Mouse (Mus musculus) embryonic facial prominence, embryonic 11.5 days (tissue): ENCODE measurements around the gene Mef2a. TPM values are rescaled to one million over a fixed set of nuclear protein-coding genes. Genes with fewer than 3 reads are reported as not detected.

Experiments used
- ATAC-seq: fragments of 200-750 bp; cut with Nextera tagmentation; replicated peaks from 2 replicates; pipeline ENCODE4 v1.8.0; 2017; ENCODE audit warnings: low read depth; ENCODE audit not compliant: insufficient number of reproducible peaks, low FRiP score, low TSS enrichment
- DNase-seq: peaks from one replicate; pipeline ENCODE4 v3.0.0-alpha.2; 2015; ENCODE audit warnings: low spot score
- H3K27ac ChIP-seq: fragments of 300-500 bp; sonication (generic); replicated peaks from 2 replicates; pipeline ENCODE4 v1.5.1; 2014; ENCODE audit warnings: mild to moderate bottlenecking, low read depth, low read length, control low read depth
- H3K27me3 ChIP-seq: fragments of 300-500 bp; sonication (generic); 2 replicates; pipeline ENCODE4 v1.6.1; 2014; ENCODE audit warnings: mild to moderate bottlenecking, low read length, moderate library complexity, mixed read lengths; ENCODE audit not compliant: control insufficient read depth, insufficient read depth
- H3K36me3 ChIP-seq: fragments of 300-500 bp; sonication (generic); replicated peaks from 2 replicates; pipeline ENCODE4 v1.6.1; 2014; ENCODE audit warnings: low read depth, mild to moderate bottlenecking, low read length, moderate library complexity, mixed read lengths; ENCODE audit not compliant: control insufficient read depth, insufficient read depth
- H3K4me1 ChIP-seq: fragments of 300-500 bp; sonication (generic); 2 replicates; pipeline ENCODE4 v1.6.1; 2014; ENCODE audit warnings: low read length, mixed read lengths; ENCODE audit not compliant: control insufficient read depth, insufficient read depth
- H3K4me2 ChIP-seq: fragments of 300-500 bp; sonication (generic); 2 replicates; pipeline ENCODE4 v1.6.1; 2014; ENCODE audit warnings: low read depth, mild to moderate bottlenecking, control low read depth, low read length, moderate library complexity
- H3K4me3 ChIP-seq: fragments of 300-500 bp; sonication (generic); 2 replicates; pipeline ENCODE4 v1.5.1; 2014; ENCODE audit warnings: low read depth, low read length, control low read depth
- H3K9ac ChIP-seq: fragments of 300-500 bp; sonication (generic); replicated peaks from 2 replicates; pipeline ENCODE4 v1.6.1; 2014; ENCODE audit warnings: mild to moderate bottlenecking, control low read depth, low read length
- H3K9me3 ChIP-seq: fragments of 300-500 bp; sonication (generic); replicated peaks from 2 replicates; pipeline ENCODE4 v1.6.1; 2016; ENCODE audit warnings: mild to moderate bottlenecking, low read length, inconsistent platforms, mixed read lengths; ENCODE audit not compliant: control insufficient read depth
- WGBS: fragments of 180-500 bp; shearing (Covaris S2); extraction: QIAGEN DNeasy Blood & Tissue Kit; methylation state at CpG from one replicate; pipeline ENCODE4 v1.1.7; 2014; 5-methylcytosine and 5-hydroxymethylcytosine counted together
- polyA plus RNA-seq: library from polyadenylated mRNA; unstranded; fragments of >200 nt; fragmentation: Nextera tagmentation; extraction: Ambion mirVana; gene quantifications from 2 replicates; pipeline ENCODE4 v1.2.1, GENCODE M21; 2014

Mef2a gene
- polyA plus RNA-seq, 1 experiment from 2014 or later: 29.4 TPM

GRCm38 (mm10) chr7:67241969-67242368 is 130.7 kb downstream of the Mef2a start:
- Histone ChIP-seq H3K27me3 (no peaks in the 10 kb centered on the region), H3K4me1 (no peaks in the 10 kb centered on the region), H3K4me2 (no peak overlapping the region), H3K9ac (no peak overlapping the region), H3K9me3 (no peaks in the 10 kb centered on the region), H3K36me3 (no peaks in the 10 kb centered on the region), H3K4me3 (no peak overlapping the region), H3K27ac (no peak overlapping the region)
- DNase-seq (no peak), ATAC-seq (no peak)
- WGBS: 92% methylated on average over 3 of the region's 3 CpGs

GRCm38 (mm10) chr7:67237752-67238151 is 134.9 kb downstream of the Mef2a start:
- Histone ChIP-seq H3K27me3 (no peaks in the 10 kb centered on the region), H3K4me1 (no peaks in the 10 kb centered on the region), H3K4me2 (no peak overlapping the region), H3K9ac (no peak overlapping the region), H3K9me3 (no peaks in the 10 kb centered on the region), H3K27ac (no peak overlapping the region), H3K36me3 (no peaks in the 10 kb centered on the region; the same call in none of the 2 replicates), H3K4me3 (no peak overlapping the region)
- DNase-seq: no peak
- no peak for ATAC-seq
- 90% methylated on average over 2 of the region's 2 CpGs for WGBS

- Histone ChIP-seq H3K27me3 (no peaks in the 10 kb centered on the region), H3K9ac (no peak overlapping the region), H3K27ac (no peak overlapping the region), H3K4me3 (no peak overlapping the region), H3K36me3 (no peaks in the 10 kb centered on the region; the same call in none of the 2 replicates), H3K4me2 (no peak overlapping the region), H3K4me1 (no peaks in the 10 kb centered on the region), H3K9me3 (no peaks in the 10 kb centered on the region)
- no peak for DNase-seq
- WGBS: 84% methylated on average over 2 of the region's 2 CpGs
- ATAC-seq: no peak
Observed at GRCm38 (mm10) chr7:67236351-67236750, 136.3 kb downstream of the Mef2a start.

- H3K36me3 ChIP-seq: no peaks in the 10 kb centered on the region; the same call in none of the 2 replicates
Observed at GRCm38 (mm10) chr7:67234797-67235196, 137.9 kb downstream of the Mef2a start.

GRCm38 (mm10) chr7:67232504-67232903 is 140.2 kb downstream of the Mef2a start:
- DNase-seq: no peak
- Histone ChIP-seq H3K9me3 (no peaks in the 10 kb centered on the region), H3K27ac (no peak overlapping the region), H3K36me3 (no peaks in the 10 kb centered on the region; the same call in none of the 2 replicates), H3K9ac (no peak overlapping the region), H3K4me1 (no peaks in the 10 kb centered on the region), H3K4me2 (no peak overlapping the region), H3K27me3 (no peaks in the 10 kb centered on the region), H3K4me3 (no peak overlapping the region)
- 94% methylated on average over 14 of the region's 14 CpGs for WGBS
- no peak for ATAC-seq

More at GRCm38 (mm10) chr7:67234797-67235196, 137.9 kb downstream of the Mef2a start:
- WGBS: 79% methylated on average over 8 of the region's 8 CpGs
- H3K4me1 ChIP-seq: no peaks in the 10 kb centered on the region
- no peak for DNase-seq
- H3K9me3 ChIP-seq: no peaks in the 10 kb centered on the region
- no peak overlapping the region for H3K4me3 ChIP-seq
- H3K9ac ChIP-seq: no peak overlapping the region
- H3K27ac ChIP-seq: no peak overlapping the region
- no peaks in the 10 kb centered on the region for H3K27me3 ChIP-seq
- no peak overlapping the region for H3K4me2 ChIP-seq
- ATAC-seq: no peak

GRCm38 (mm10) chr7:67230640-67231140 is 142.0 kb downstream of the Mef2a start:
- Histone ChIP-seq H3K4me1 (no peaks in the 10 kb centered on the region), H3K4me2 (no peak overlapping the region), H3K27me3 (no peaks in the 10 kb centered on the region), H3K36me3 (no peaks in the 10 kb centered on the region; the same call in none of the 2 replicates), H3K4me3 (no peak overlapping the region), H3K9me3 (no peaks in the 10 kb centered on the region), H3K27ac (no peak overlapping the region), H3K9ac (no peak overlapping the region)
- no peak for DNase-seq
- 82% methylated on average over 3 of the region's 3 CpGs for WGBS
- no peak for ATAC-seq

- no peaks in the 10 kb centered on the region for H3K27me3 ChIP-seq
- no peak overlapping the region for H3K27ac ChIP-seq
- no peak overlapping the region for H3K9ac ChIP-seq
- H3K4me3 ChIP-seq: no peak overlapping the region
- H3K4me2 ChIP-seq: no peak overlapping the region
- H3K9me3 ChIP-seq: no peaks in the 10 kb centered on the region
- H3K36me3 ChIP-seq: no peaks in the 10 kb centered on the region; the same call in none of the 2 replicates
- DNase-seq (no peak), ATAC-seq (no peak)
- no peaks in the 10 kb centered on the region for H3K4me1 ChIP-seq
- 91% methylated on average over 3 of the region's 3 CpGs for WGBS
Observed at GRCm38 (mm10) chr7:67230221-67230620, 142.4 kb downstream of the Mef2a start.

- no peak for DNase-seq
- Histone ChIP-seq H3K27ac (no peak overlapping the region), H3K9me3 (no peaks in the 10 kb centered on the region), H3K27me3 (no peaks in the 10 kb centered on the region), H3K9ac (no peak overlapping the region), H3K4me1 (no peaks in the 10 kb centered on the region), H3K36me3 (no peaks in the 10 kb centered on the region; the same call in none of the 2 replicates), H3K4me3 (no peak overlapping the region), H3K4me2 (no peak overlapping the region)
- no peak for ATAC-seq
- WGBS: 92% methylated on average over 3 of the region's 3 CpGs
Observed at GRCm38 (mm10) chr7:67229701-67230100, 143.0 kb downstream of the Mef2a start.
